Mouse (Mus musculus): ENCODE measurements around the gene Slc25a26.

GRCm38 (mm10) chr6:94643989-94644388 is 143.9 kb downstream of the Slc25a26 start:
- TF ChIP-seq EP300 (IDR thresholded peaks at IDR 0.05; ENCODE audit: insufficient read depth, low read depth, low read length) (no peak), POLR2A (IDR thresholded peaks at IDR 0.05; ENCODE audit: insufficient read depth, low read length) (no peak), CTCF (IDR thresholded peaks at IDR 0.05; ENCODE audit: low read depth, low read length) (no peak)

All from ES-Bruce4 (cell line).